Mouse (Mus musculus) embryonic fibroblast, embryonic 13.5 days (primary cell): ENCODE data around the gene Olfr67. TPM values are rescaled to one million over a fixed set of nuclear protein-coding genes. Genes with fewer than 3 reads are reported as not detected.
"Not testable (repeated sequence)": the region's sequence is repeated elsewhere in the genome, so short reads cannot be mapped to it uniquely, and the experiment has no call there.

Experiments
- H3K27ac ChIP-seq: 2 replicates; pipeline ENCODE4 v1.5.1; 2012; ENCODE audit warnings: low read length, control low read depth, inconsistent platforms; ENCODE audit not compliant: insufficient read depth
- H3K4me1 ChIP-seq: 2 replicates; pipeline ENCODE4 v1.6.1; 2011; ENCODE audit warnings: low read length; ENCODE audit not compliant: control insufficient read depth, insufficient read depth
- H3K4me3 ChIP-seq: 2 replicates; pipeline ENCODE4 v1.5.1; 2011; ENCODE audit warnings: mild to moderate bottlenecking, control low read depth, low read length; ENCODE audit not compliant: insufficient read depth
- CTCF ChIP-seq: IDR thresholded peaks from 2 replicates; pipeline ENCODE4 v1.5.1; 2011; ENCODE audit warnings: mild to moderate bottlenecking, control low read depth, low read length, moderate library complexity, borderline replicate concordance; ENCODE audit not compliant: insufficient read depth
- POLR2A ChIP-seq: IDR thresholded peaks from 2 replicates; pipeline ENCODE4 v1.6.1; 2011; ENCODE audit warnings: low read depth, mild to moderate bottlenecking, control low read depth, low read length, moderate library complexity
- polyA plus RNA-seq: library from polyadenylated mRNA; stranded (reverse); fragments of >200 nt; gene quantifications from 2 replicates; pipeline ENCODE4 v1.2.4, GENCODE M21; 2011; ENCODE audit warnings: low read depth; ENCODE audit not compliant: missing spikeins, insufficient read length

The Olfr67 gene
- polyA plus RNA-seq, 1 experiment, result not detected

- Histone ChIP-seq H3K4me1 (no peaks in the 10 kb centered on the region), H3K4me3 (no peak within 1 kb of the TSS), H3K27ac (no peak within 1 kb of the TSS)
- TF ChIP-seq CTCF (no peak), POLR2A (no peak)
These were observed 20.1 kb downstream of the Olfr67 start, which contains the start of gene Olfr69 for GRCm38 (mm10) chr7:103771494-103771893. Gene Olfr69 (minus strand): TSS chr7:103771594.

GRCm38 (mm10) chr7:103767687-103768086 is 23.9 kb downstream of the Olfr67 start:
- H3K4me3 ChIP-seq, H3K4me1 ChIP-seq, H3K27ac ChIP-seq: not testable (repeated sequence)

GRCm38 (mm10) chr7:103762212-103762611 is 29.4 kb downstream of the Olfr67 start:
- not testable (repeated sequence) for H3K27ac ChIP-seq, H3K4me3 ChIP-seq, H3K4me1 ChIP-seq

- Histone ChIP-seq H3K4me3 (no peak within 1 kb of the TSS), H3K27ac (no peak within 1 kb of the TSS), H3K4me1 (no peaks in the 10 kb centered on the region)
- TF ChIP-seq CTCF (no peak), POLR2A (no peak)
These were observed 34.4 kb downstream of the Olfr67 start, which contains the start of gene Olfr630 for GRCm38 (mm10) chr7:103757233-103757632. Gene Olfr630 (minus strand): TSS chr7:103757333.

GRCm38 (mm10) chr7:103744843-103745242 is 46.8 kb downstream of the Olfr67 start, which contains the start of gene Olfr629:
Gene Olfr629 (minus strand): TSS chr7:103744943.
- H3K27ac ChIP-seq, result no peak within 1 kb of the TSS
- no peak for TF ChIP-seq CTCF
- TF ChIP-seq POLR2A, result no peak
- no peaks in the 10 kb centered on the region for H3K4me1 ChIP-seq
- no peak within 1 kb of the TSS for H3K4me3 ChIP-seq

Other genes starting within 250 kb of the Olfr67 start
- gene Olfr612, start 249.1 kb downstream of the Olfr67 start, polyA plus RNA-seq, result not detected in 2 replicates
- not detected in 2 replicates for gene Olfr613, start 243.7 kb downstream of the Olfr67 start, polyA plus RNA-seq
- gene Olfr615, start 235.7 kb downstream of the Olfr67 start, polyA plus RNA-seq, result not detected in 2 replicates
- gene Olfr616, start 222.7 kb downstream of the Olfr67 start, polyA plus RNA-seq, result not detected in 2 replicates
- not detected in 2 replicates for gene Olfr617, start 218.8 kb downstream of the Olfr67 start, polyA plus RNA-seq
- not detected in 2 replicates for gene Olfr618, start 201.7 kb downstream of the Olfr67 start, polyA plus RNA-seq
- gene Olfr619, start 191.2 kb downstream of the Olfr67 start, polyA plus RNA-seq, result not detected in 2 replicates
- not detected in 2 replicates for gene Olfr620, start 179.3 kb downstream of the Olfr67 start, polyA plus RNA-seq
- not detected in 2 replicates for gene Olfr622, start 149.1 kb downstream of the Olfr67 start, polyA plus RNA-seq
- not detected in 2 replicates for gene Olfr623, start 128.1 kb downstream of the Olfr67 start, polyA plus RNA-seq
- not detected in 2 replicates for gene Olfr624, start 120.6 kb downstream of the Olfr67 start, polyA plus RNA-seq
- gene Olfr625-ps1, start 109.1 kb downstream of the Olfr67 start, polyA plus RNA-seq, result not detected in 2 replicates
- not detected in 2 replicates for gene Olfr243, start 77.2 kb downstream of the Olfr67 start, polyA plus RNA-seq
- gene Olfr628, start 61.4 kb downstream of the Olfr67 start, polyA plus RNA-seq, result not detected in 2 replicates
- not detected in 2 replicates for gene Olfr629, start 46.9 kb downstream of the Olfr67 start, polyA plus RNA-seq
- gene Olfr630, start 34.5 kb downstream of the Olfr67 start, polyA plus RNA-seq, result not detected in 2 replicates
- gene Olfr69, start 20.2 kb downstream of the Olfr67 start, polyA plus RNA-seq, result not detected in 2 replicates
- not detected in 2 replicates for gene Olfr68, start 12.1 kb downstream of the Olfr67 start, polyA plus RNA-seq
- gene Hbb-bt, start 22.2 kb upstream of the Olfr67 start, polyA plus RNA-seq, result not detected in 2 replicates
- not detected in 2 replicates for gene Hbb-bs, start 36.3 kb upstream of the Olfr67 start, polyA plus RNA-seq
- not detected in 2 replicates for gene Hbb-bh2, start 48.7 kb upstream of the Olfr67 start, polyA plus RNA-seq
- not detected in 2 replicates for gene Hbb-bh1, start 51.3 kb upstream of the Olfr67 start, polyA plus RNA-seq
- not detected in 2 replicates for gene Hbb-y, start 61.4 kb upstream of the Olfr67 start, polyA plus RNA-seq
- gene Olfr66, start 94.4 kb upstream of the Olfr67 start, polyA plus RNA-seq, result not detected in 2 replicates
- not detected in 2 replicates for gene Olfr64, start 102.7 kb upstream of the Olfr67 start, polyA plus RNA-seq
- gene Olfr65, start 111.7 kb upstream of the Olfr67 start, polyA plus RNA-seq, result not detected in 2 replicates
- not detected in 2 replicates for gene Olfr631, start 137.0 kb upstream of the Olfr67 start, polyA plus RNA-seq
- not detected in 2 replicates for gene Olfr632, start 142.5 kb upstream of the Olfr67 start, polyA plus RNA-seq
- gene Olfr633, start 152.6 kb upstream of the Olfr67 start, polyA plus RNA-seq, result not detected in 2 replicates
- gene Olfr635, start 179.3 kb upstream of the Olfr67 start, polyA plus RNA-seq, result not detected in 2 replicates
- gene Olfr638, start 206.9 kb upstream of the Olfr67 start, polyA plus RNA-seq, result not detected in 2 replicates
- not detected in 2 replicates for gene Olfr639, start 225.5 kb upstream of the Olfr67 start, polyA plus RNA-seq
- gene Olfr640, start 233.8 kb upstream of the Olfr67 start, polyA plus RNA-seq, result not detected in 2 replicates
- not detected in 2 replicates for gene Olfr641, start 243.6 kb upstream of the Olfr67 start, polyA plus RNA-seq